Mouse (Mus musculus): ENCODE data around the gene Psmd9.

- no peak for TF ChIP-seq POLR2A (IDR thresholded peaks at IDR 0.05; ENCODE audit: borderline replicate concordance, low read depth, low read length)
- peak; percentile 99 for TF ChIP-seq CTCF (IDR thresholded peaks at IDR 0.05; ENCODE audit: low read depth, low read length)
These were observed 36.7 kb upstream of the Psmd9 start, which contains the start of gene Rhof for GRCm38 (mm10) chr5:123132308-123133071.
